Mouse (Mus musculus) pancreas, adult 10 weeks (tissue): ENCODE measurements around the gene Cyp4a14. TPM values are rescaled to one million over a fixed set of nuclear protein-coding genes. Genes with fewer than 3 reads are reported as not detected.

Experiments used
- polyA plus RNA-seq: library from polyadenylated mRNA; stranded (reverse); fragments of 350-450 nt; fragmentation: Illumina TruSeq; extraction: RNeasy Lipid Tissue Mini Kit (QIAGEN cat#74804); gene quantifications from one replicate; pipeline ENCODE4 v1.2.3, GENCODE M21; 2015; ENCODE audit warnings: low read depth, low replicate concordance; ENCODE audit not compliant: insufficient read depth

The Cyp4a14 gene
- polyA plus RNA-seq, result not detected

DNA sequence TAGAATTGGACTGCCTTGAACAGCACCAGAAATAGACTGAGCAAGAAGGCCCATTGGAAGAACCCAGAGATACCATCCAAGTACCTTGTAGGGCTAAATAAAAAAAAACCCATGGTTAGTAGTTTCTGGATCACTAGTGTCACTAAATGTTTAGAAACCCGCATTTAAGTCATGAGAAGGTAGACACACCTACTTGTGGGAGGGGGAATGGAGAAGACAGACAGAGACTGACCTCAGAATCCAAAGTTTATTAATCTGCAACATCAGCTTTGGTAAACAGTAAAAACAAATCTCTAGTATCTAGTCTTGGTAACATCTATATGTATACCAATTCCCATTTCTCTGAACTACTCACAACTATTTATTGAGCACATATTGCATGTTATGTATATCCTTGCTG is at the start of gene Cyp4a14:
Cyp4a14 (minus strand) TSS at position 142 of the 400 bp plus-strand sequence.

GRCm38 (mm10) chr4:115518000-115518399 is 22.1 kb upstream of the Cyp4a14 start, which contains the start of gene Cyp4a10:
Gene Cyp4a10, plus strand, starts transcription at chr4:115518264.

DNA sequence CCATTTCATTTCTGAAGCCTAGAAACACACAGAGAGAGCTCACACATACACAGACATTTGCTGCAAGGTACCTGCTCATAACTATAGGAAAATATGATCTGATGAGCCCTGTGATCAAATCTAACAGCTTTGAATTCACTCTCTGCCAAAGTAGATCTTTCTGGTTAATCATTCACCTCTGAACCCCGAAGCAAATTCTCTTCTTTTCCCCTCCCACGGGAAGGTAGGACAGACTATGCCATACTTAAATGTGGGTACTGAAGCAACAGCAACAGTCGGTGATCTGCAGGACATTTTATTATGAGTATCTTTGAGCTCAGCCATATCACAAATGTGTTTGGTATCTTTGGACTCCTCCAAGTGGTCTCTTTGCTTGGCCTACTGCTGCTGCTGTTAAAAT is 43.6 kb downstream of the Cyp4a14 start, which contains the start of gene Cyp4a30b:
Cyp4a30b (plus strand) TSS at position 301 of the 400 bp plus-strand sequence.

Other genes with a start within 250 kb of the Cyp4a14 start
- gene Cyp4a12a, start 197.1 kb downstream of the Cyp4a14 start, polyA plus RNA-seq, result not detected
- gene Cyp4a12b, start 84.5 kb downstream of the Cyp4a14 start, polyA plus RNA-seq, result not detected
- gene Cyp4a30b, start 43.5 kb downstream of the Cyp4a14 start, polyA plus RNA-seq, result not detected
- not detected for gene Cyp4a10, start 22.1 kb upstream of the Cyp4a14 start, polyA plus RNA-seq
- gene Cyp4a31, start 67.5 kb upstream of the Cyp4a14 start, polyA plus RNA-seq, result not detected
- gene Cyp4a32, start 104.8 kb upstream of the Cyp4a14 start, polyA plus RNA-seq, result not detected
- 12.9 TPM for gene Cyp4b1, start 151.6 kb upstream of the Cyp4a14 start, polyA plus RNA-seq
- 9.3 TPM for gene Efcab14, start 241.6 kb upstream of the Cyp4a14 start, polyA plus RNA-seq